Mouse (Mus musculus): ENCODE measurements around the gene Cstl1. TPM values are rescaled to one million over a fixed set of nuclear protein-coding genes. Genes with fewer than 3 reads are reported as not detected.
"Not testable (repeated sequence)": the region's sequence is repeated elsewhere in the genome, so short reads cannot be mapped to it uniquely, and the experiment has no call there.

The Cstl1 gene
- not detected for total RNA-seq (2021)
- long read RNA-seq, experiment 1: 0 reads
- long read RNA-seq, experiment 2, partial matches to known transcripts: 0 of 1 reads
- long read RNA-seq, experiment 2, other reads (novel, unspliced or antisense): 1 of 1 reads

DNA sequence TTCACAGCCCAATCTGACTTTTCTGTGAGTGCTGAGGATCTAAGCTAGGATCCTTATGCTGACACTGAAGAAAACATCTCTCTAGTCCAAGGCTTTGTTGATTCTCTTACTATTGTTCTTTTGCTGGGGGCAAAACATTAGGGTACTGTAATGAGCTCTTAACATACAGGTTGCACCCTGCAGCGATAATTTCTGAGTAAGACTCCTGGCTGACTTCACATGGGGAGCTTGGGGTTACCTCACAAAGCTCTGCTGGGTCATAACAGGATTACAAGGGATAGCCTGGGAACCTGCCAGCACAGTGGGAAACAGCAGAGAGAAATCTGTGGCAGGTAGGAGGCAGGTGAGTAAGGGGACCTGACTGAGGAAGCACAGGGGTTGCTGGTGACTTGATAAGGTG is at the start of gene Cstl1:
Gene Cstl1, plus strand, starts transcription at position 301 of the 400 bp plus-strand sequence.
- intact Hi-C loops (cut with DNase I; ENCODE audit: low total_unique reads): loop anchor here (10.0 kb wide), 1 partner anchor 155 kb away; no protein-coding TSS in a partner anchor

DNA sequence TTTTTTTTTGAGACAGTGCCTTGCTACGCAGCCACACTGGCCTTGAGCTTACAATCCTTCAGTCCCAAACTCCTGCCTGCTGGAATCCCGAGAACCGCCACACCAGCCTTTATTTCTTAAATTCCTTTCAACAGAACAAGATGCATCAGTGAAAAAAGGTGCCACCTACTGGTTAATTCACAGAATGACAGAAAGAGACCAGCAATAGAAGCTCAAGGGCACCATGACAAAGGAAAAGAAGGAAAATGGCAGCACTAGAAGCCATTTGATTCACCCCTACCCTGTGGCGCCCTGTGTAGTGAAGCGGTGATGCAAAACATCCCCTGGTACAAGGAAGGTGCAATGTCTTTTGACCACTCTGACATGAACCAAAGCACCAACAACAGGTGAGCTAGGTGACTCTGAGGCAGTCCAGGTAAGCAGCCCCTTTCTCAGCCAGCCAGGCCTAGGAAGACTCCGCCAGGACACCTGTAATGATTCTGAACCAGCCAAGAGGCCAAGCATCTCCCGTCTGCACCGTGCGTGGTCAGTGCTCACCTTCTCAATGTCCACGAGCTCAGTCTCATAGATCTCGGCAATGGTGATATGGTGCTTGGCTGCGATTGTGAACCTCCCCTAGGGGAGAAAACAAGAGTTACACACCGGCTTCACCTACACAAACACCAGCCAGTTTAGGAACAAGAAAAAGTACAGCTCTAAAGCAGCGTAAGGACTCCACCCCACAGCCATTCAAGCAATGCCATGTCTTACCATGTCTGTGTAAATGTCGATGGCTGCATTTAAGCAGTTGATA is 43.6 kb upstream of the Cstl1 start:
- no peak for DNase-seq
- intact Hi-C loops (cut with DNase I; ENCODE audit: low total_unique reads): no loop called here

More for the DNA sequence above, at the start of gene Cstl1:
- DNase-seq: no peak

DNA sequence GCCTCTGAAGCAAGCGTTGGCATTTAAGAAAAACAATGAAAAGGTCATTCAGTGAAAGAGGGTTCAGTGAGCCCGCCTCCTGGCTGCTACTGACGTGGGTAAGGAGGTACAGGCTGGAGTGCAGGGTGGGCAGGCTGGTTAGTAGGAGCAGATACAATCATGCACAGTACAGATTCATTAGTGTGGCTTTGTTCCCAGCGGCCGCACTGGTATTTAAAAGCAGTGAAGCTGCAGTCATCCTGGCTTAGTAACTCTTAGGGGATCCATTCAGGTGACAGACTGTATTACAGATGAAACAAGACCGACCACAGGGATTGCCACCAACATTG is 43.0 kb upstream of the Cstl1 start:
- no peak for DNase-seq
- intact Hi-C loops (cut with DNase I; ENCODE audit: low total_unique reads): no loop called here

DNA sequence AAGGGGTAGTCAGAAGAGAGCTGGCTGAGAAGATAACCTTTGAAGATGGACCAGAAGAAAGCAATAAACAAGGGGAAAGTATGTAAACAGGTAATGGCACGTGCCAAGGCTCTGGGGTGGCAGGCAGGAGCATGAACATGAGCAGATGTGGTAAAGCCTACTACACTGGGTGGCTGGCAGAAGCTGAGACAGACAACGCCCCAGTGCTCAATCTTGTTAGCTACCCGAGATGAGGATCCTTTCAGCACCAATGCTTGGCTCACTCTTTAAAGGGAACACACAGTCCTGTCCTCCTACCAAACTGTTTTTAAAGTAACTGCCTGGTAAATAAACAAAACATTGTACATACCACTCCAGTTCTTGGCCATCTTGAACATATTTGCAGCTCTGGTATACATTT is 37.8 kb upstream of the Cstl1 start:
- intact Hi-C loops (cut with DNase I; ENCODE audit: low total_unique reads): no loop called here
- no peak for DNase-seq

DNA sequence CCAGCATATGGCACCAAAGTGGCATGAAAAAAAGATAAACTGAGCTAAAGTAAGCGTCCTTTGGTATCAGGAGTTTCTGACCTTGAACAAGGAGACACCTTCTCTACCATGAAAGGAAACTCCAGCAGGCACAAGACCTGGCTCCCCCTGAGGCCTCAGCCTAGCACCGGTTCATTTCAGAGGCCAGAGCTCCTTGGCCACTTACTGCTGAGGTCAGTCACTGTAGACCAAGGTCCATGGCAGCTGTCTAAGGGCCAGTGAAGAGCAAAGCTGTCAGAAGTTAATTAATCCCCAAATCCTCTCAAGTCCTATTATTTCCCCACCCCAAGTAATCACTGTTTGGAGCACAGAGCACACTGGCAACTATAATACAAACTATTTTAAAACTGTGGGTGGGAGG is 33.1 kb upstream of the Cstl1 start:
- DNase-seq: no peak
- intact Hi-C loops (cut with DNase I; ENCODE audit: low total_unique reads): no loop called here

GRCm38 (mm10) chr2:148719271-148719995 is 30.7 kb upstream of the Cstl1 start:
- intact Hi-C loops (cut with DNase I; ENCODE audit: low total_unique reads): no loop called here
- no peak for DNase-seq

- DNase-seq: peak; percentile 34
- intact Hi-C loops (cut with DNase I; ENCODE audit: low total_unique reads): no loop called here
These were observed 18.4 kb upstream of the Cstl1 start for GRCm38 (mm10) chr2:148731614-148732326.

- peak; percentile 93 for DNase-seq
- intact Hi-C loops (cut with DNase I; ENCODE audit: low total_unique reads): no loop called here
These were observed 17.7 kb upstream of the Cstl1 start, which contains the start of gene Napb for GRCm38 (mm10) chr2:148732327-148733000. Napb (minus strand) TSS chr2:148732467.

DNA sequence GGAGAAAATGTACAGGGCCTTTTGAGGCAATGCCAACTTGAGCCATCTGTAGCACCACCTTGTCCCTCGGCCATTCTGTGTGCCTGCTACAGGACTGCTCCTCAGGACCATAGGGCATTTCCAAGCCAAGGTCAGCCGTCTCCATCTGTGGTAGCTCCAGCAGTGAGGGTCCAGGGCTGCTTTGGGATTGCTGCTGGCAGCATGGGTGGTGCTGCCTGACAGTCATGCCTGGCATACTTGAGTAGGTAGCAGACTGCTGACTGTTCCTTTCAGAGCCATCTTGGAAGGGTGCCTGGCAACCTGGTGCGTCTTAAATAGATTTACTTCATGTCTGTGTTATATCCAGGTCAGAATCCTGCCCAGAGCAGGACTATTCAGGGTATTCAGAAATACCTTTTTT is 7.2 kb upstream of the Cstl1 start:
- DNase-seq: peak; percentile 45
- intact Hi-C loops (cut with DNase I; ENCODE audit: low total_unique reads): no loop called here

GRCm38 (mm10) chr2:148743846-148744407 is 6.2 kb upstream of the Cstl1 start:
- no peak for DNase-seq
- intact Hi-C loops (cut with DNase I; ENCODE audit: low total_unique reads): no loop called here

DNA sequence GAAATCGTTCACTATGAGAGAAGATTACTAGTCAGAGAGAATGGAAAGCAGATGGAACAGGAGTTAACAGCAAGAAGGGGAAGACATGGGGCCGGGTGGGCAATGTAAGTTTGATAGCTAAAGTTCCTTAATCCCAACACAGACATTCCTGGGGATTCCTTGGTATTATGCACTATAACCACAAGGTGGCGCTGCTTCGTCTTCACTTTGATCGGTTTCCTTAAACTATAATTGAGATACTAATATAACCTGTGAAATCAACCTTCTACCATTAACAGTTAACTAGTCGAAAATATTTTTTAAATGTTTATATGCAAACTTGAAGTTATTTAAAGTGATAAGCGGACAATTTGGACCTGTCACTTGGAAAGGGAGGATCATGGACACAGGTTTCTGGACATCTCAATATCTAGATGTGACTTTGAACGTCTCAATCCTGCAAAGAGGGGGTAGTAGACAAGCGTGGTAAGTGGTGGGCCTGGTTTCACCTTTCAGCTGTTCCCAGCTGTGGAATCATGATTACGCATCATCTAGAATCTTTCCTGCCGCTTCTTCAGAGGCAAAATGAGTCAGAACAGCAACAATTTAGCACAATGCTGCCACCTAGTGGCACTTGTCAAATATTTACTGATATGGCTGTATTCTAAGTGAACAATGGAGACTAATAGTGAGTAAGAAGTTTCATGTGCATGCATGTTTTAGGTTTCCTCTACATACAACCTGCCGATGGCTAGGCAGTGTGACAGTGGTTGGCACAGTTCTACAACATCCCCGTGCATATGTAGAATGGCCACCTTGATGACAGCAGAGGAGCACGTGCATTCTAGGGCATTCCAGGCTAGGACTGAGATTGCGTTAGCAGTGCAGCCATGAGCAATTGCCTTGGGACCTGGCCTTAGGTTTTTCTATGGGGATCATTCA is 2.0 kb downstream of the Cstl1 start:
- intact Hi-C loops (cut with DNase I; ENCODE audit: low total_unique reads): loop anchor here (10.0 kb wide), 1 partner anchor 153 kb away; no protein-coding TSS in a partner anchor

DNA sequence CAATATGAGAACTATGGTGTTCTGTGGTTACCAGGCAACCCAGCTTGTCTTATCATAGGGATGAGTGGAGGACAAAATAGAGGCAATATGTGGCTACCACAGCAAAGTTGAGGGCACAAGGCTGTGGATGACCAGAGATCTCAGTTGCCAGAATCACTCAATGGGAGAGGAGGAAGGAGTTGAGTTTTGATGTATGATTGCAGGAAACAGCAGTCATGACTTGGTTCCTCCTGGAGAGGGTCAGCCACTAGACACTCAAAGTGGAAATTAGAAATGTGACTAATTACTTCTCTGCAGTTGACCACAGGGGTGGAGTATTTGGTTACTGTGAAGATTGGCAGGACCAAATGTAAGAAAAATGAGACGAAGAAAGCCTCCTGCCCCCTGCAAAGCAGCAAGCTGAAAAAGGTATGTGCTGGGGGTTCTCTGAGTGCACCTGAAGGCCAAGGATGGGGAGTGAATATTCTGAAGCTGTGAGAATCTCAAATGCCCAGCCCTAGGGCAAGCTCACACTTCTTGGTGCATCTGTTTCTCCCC is 4.2 kb downstream of the Cstl1 start:
- intact Hi-C loops (cut with DNase I; ENCODE audit: low total_unique reads): loop anchor here (10.0 kb wide), 1 partner anchor 150 kb away; no protein-coding TSS in a partner anchor
- DNase-seq: no peak

More for the DNA sequence above, 2.0 kb downstream of the Cstl1 start:
- DNase-seq: peak; percentile 43

DNA sequence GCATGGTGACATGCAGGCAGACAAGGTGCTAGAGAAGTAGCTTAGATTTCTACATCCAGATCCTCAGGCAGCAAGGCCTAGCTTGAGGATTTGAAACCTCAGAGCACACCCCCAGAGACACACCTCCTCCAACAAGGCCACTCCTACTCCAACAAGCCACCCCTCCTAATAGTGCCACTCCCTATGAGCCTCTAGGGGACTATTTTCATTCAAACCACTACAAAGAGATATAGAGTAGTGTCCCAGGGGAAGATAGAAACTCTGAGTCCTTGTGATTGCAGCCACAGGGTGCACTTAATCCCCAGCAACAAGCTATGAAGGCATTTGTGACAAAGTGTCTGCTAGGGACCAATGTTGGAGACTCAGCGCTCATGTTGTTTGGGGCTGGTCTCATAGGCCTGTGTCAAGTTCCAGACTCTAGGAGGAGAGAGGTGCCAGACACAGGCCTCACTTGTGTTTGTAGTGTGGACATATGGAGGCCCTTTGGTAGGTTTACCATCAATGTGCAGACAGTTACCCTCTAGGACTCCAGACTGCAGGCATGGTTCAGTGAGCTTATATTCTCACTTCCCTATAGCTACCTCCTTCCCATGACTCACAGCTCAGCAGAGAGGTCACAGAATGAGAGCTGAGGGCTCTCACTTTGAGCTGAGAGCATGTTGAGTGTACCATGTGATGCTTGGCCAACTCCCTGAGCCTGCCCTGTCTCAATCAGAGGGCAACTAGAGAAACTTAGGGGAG is 13.7 kb downstream of the Cstl1 start:
- intact Hi-C loops (cut with DNase I; ENCODE audit: low total_unique reads): no loop called here
- no peak for DNase-seq

DNA sequence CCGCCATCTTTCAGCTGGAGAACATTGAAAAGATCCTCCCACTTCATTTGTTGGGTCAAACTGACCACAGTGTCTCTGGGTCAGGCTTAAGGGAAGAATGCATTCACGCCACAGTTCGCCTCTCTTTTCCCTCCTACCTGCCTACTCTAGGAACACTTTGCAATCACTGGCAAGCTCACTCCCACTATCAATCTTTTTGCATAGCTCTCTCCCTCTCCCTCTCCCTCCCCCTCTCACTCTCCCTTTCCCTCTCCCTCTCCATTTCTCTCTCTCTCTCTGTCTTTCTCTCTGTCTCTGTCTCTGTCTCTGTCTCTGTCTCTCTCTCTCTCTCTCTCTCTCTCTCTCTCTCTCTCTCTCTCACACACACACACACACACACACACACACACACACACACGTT is 21.2 kb downstream of the Cstl1 start, which contains the start of gene Cst11:
Gene Cst11, minus strand, starts transcription at position 101 of the 400 bp plus-strand sequence.
- DNase-seq; intact Hi-C loops (cut with DNase I; ENCODE audit: low total_unique reads): not testable (repeated sequence)

- intact Hi-C loops (cut with DNase I; ENCODE audit: low total_unique reads): no loop called here
- DNase-seq: no peak
These were observed 31.6 kb downstream of the Cstl1 start, which contains the start of gene 8030411F24Rik for GRCm38 (mm10) chr2:148781709-148782108. 8030411F24Rik (plus strand) TSS chr2:148782009.

DNA sequence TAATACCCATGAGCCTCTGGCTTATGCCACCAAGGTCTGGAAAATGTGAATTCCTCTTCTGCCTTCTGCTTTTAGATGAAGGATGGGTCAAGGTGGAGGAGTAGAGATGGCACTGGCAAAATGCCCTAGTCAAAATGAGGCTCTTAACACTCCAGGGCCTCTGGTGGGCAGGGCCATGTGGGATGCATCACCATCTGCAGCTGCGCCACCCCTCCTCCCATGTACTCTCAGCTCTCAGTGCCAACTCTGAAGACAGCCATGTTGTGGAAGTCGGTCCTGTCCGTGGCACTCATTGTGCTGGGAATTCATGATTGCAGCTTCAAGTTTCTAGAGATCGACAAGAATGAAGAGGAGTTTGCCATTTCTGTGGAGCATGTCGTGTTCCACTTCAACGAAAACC is 39.0 kb downstream of the Cstl1 start, which contains the start of gene Cst12:
Gene Cst12, plus strand, starts transcription at position 220 of the 400 bp plus-strand sequence.
- intact Hi-C loops (cut with DNase I; ENCODE audit: low total_unique reads): no loop called here
- no peak for DNase-seq

- intact Hi-C loops (cut with DNase I; ENCODE audit: low total_unique reads): no loop called here
- DNase-seq: no peak
These were observed 48.3 kb downstream of the Cstl1 start, which contains the start of gene Cst8 for GRCm38 (mm10) chr2:148798485-148798884. Cst8 (plus strand) TSS chr2:148798785.

Measured in gastrocnemius, postnatal 14 days (tissue).